Mouse (Mus musculus) heart, postnatal 36 days (tissue): ENCODE results near the gene Ubash3b. TPM values are rescaled to one million over a fixed set of nuclear protein-coding genes. Genes with fewer than 3 reads are reported as not detected.

Experiments
- DNase-seq, 2 experiments: peaks; one replicate each; pipeline ENCODE4 v3.0.0; 2021 to 2022
- intact Hi-C: fragments of 180-260 bp; cut with DNase I; formaldehyde crosslinking; loops from one replicate; pipeline ENCODE4 v1.15.1; 2025
- total RNA-seq, 2 experiments: library from RNA; stranded (reverse); gene quantifications; 2 replicates each; pipeline ENCODE4 v1.2.3; 2021

The Ubash3b gene
- total RNA-seq, 2 experiments from 2014 or later: 0.72 to 0.81 TPM

- intact Hi-C loops: no loop called here
- no peak for DNase-seq
Measured at GRCm38 (mm10) chr9:41020486-41020885, 141.0 kb downstream of the Ubash3b start.

GRCm38 (mm10) chr9:41014512-41014911, 147.0 kb downstream of the Ubash3b start:
- intact Hi-C loops: no loop called here
- no peak for DNase-seq

- intact Hi-C loops: no loop called here
Measured at GRCm38 (mm10) chr9:41012456-41012855, 149.0 kb downstream of the Ubash3b start.

GRCm38 (mm10) chr9:41011512-41012436, 149.7 kb downstream of the Ubash3b start:
- intact Hi-C loops: no loop called here
- no peak for DNase-seq

More at GRCm38 (mm10) chr9:41012456-41012855, 149.0 kb downstream of the Ubash3b start:
- DNase-seq: no peak

GRCm38 (mm10) chr9:41007785-41008184, 153.7 kb downstream of the Ubash3b start:
- intact Hi-C loops: no loop called here
- no peak for DNase-seq

- intact Hi-C loops: no loop called here
- DNase-seq: no peak
Measured at GRCm38 (mm10) chr9:41004415-41004814, 157.1 kb downstream of the Ubash3b start, which contains the start of gene Crtam. TSS of gene Crtam (minus strand) at chr9:41004628.

GRCm38 (mm10) chr9:40997116-40997779, 164.2 kb downstream of the Ubash3b start:
- intact Hi-C loops: no loop called here

GRCm38 (mm10) chr9:40994075-40994474, 167.4 kb downstream of the Ubash3b start:
- intact Hi-C loops: loop anchor here (5.0 kb wide), 1 partner anchor 33 kb away; no protein-coding TSS in a partner anchor
- no peak for DNase-seq

More at GRCm38 (mm10) chr9:40997116-40997779, 164.2 kb downstream of the Ubash3b start:
- no peak for DNase-seq

- intact Hi-C loops: loop anchor here (2.0 to 5.0 kb wide), 3 partner anchors 36 to 191 kb away; no protein-coding TSS in a partner anchor
- no peak for DNase-seq
Measured at GRCm38 (mm10) chr9:40991511-40991910, 170.0 kb downstream of the Ubash3b start.

GRCm38 (mm10) chr9:40989940-40990588, 171.4 kb downstream of the Ubash3b start:
- DNase-seq: peak; percentile 34 to 37
- intact Hi-C loops: loop anchor here (1.0 to 5.0 kb wide), 4 partner anchors 37 to 201 kb away; no protein-coding TSS in a partner anchor

- no peak for DNase-seq
- intact Hi-C loops: no loop called here
Measured at GRCm38 (mm10) chr9:40984313-40984712, 177.2 kb downstream of the Ubash3b start.

- intact Hi-C loops: loop anchor here (2.0 kb wide), 1 partner anchor 149 kb away; no protein-coding TSS in a partner anchor
- DNase-seq: no peak
Measured at GRCm38 (mm10) chr9:40983758-40984157, 177.7 kb downstream of the Ubash3b start.

GRCm38 (mm10) chr9:40982480-40982879, 179.0 kb downstream of the Ubash3b start:
- peak in 1 of 2 experiments; percentile 4 for DNase-seq
- intact Hi-C loops: loop anchor here (2.0 kb wide), 1 partner anchor 148 kb away; no protein-coding TSS in a partner anchor

GRCm38 (mm10) chr9:40974042-40974801, 187.3 kb downstream of the Ubash3b start:
- intact Hi-C loops: no loop called here
- no peak for DNase-seq

- DNase-seq: no peak
- intact Hi-C loops: no loop called here
Measured at GRCm38 (mm10) chr9:40964418-40964714, 197.1 kb downstream of the Ubash3b start.

- no peak for DNase-seq
- intact Hi-C loops: no loop called here
Measured at GRCm38 (mm10) chr9:40963586-40964417, 197.7 kb downstream of the Ubash3b start, which contains the start of gene Jhy. TSS of gene Jhy (minus strand) at chr9:40964118.

GRCm38 (mm10) chr9:40961401-40961800, 200.1 kb downstream of the Ubash3b start:
- intact Hi-C loops: no loop called here
- DNase-seq: no peak
